Mouse (Mus musculus) MEL (cell line): ENCODE measurements around the gene Lgals8.

Source experiments
- CHD2 ChIP-seq: IDR thresholded peaks from 2 replicates; pipeline ENCODE4 v1.6.1; 2011; ENCODE audit warnings: low read length, improper control_type of control experiment
- CTCF ChIP-seq, 3 experiments: IDR thresholded peaks in 2 of 3; conservative IDR thresholded peaks in 1 of 3; 2 replicates each; pipeline ENCODE4 v1.5.1; 2011 to 2012; ENCODE audit warnings: low read length in 3 of 3, low read depth in 2 of 3, mild to moderate bottlenecking in 2 of 3, improper control_type of control experiment in 1 of 3, inconsistent platforms in 1 of 3, mixed read lengths in 1 of 3, moderate library complexity in 1 of 3; ENCODE audit not compliant: control insufficient read depth in 1 of 3, insufficient read depth in 1 of 3, poor library complexity in 1 of 3, severe bottlenecking in 1 of 3
- EP300 ChIP-seq, 2 experiments: IDR thresholded peaks; 2 replicates each; pipeline ENCODE4 v1.6.1; 2011; ENCODE audit warnings: improper control_type of control experiment in 2 of 2, low read length in 2 of 2, low read depth in 1 of 2, mild to moderate bottlenecking in 1 of 2
- GATA1 ChIP-seq: IDR thresholded peaks from 2 replicates; pipeline ENCODE4 v1.6.1; 2011; ENCODE audit warnings: low read depth, low read length, improper control_type of control experiment
- HCFC1 ChIP-seq: IDR thresholded peaks from 2 replicates; pipeline ENCODE4 v1.6.1; 2012; ENCODE audit warnings: low read depth, mild to moderate bottlenecking, inconsistent platforms, low read length, improper control_type of control experiment, moderate library complexity
- MYB ChIP-seq: IDR thresholded peaks from 2 replicates; pipeline ENCODE4 v1.6.1; 2011; ENCODE audit warnings: mild to moderate bottlenecking, low read depth, low read length, improper control_type of control experiment
- POLR2A ChIP-seq, 2 experiments: IDR thresholded peaks; 2 replicates each; pipeline ENCODE4 v1.6.1; 2011 to 2012; ENCODE audit warnings: low read length in 2 of 2, mild to moderate bottlenecking in 2 of 2, control low read depth in 1 of 2, improper control_type of control experiment in 1 of 2, low read depth in 1 of 2, moderate library complexity in 1 of 2; ENCODE audit not compliant: control insufficient read depth in 1 of 2, insufficient read depth in 1 of 2, poor library complexity in 1 of 2
- RAD21 ChIP-seq: IDR thresholded peaks from 2 replicates; pipeline ENCODE4 v1.6.1; 2011; ENCODE audit warnings: mild to moderate bottlenecking, low read depth, low read length, improper control_type of control experiment
- SIN3A ChIP-seq: IDR thresholded peaks from 2 replicates; pipeline ENCODE4 v1.6.1; 2012; ENCODE audit warnings: low read length, improper control_type of control experiment, inconsistent platforms
- SMC3 ChIP-seq: IDR thresholded peaks from 2 replicates; pipeline ENCODE4 v1.6.1; 2011; ENCODE audit warnings: low read depth, low read length, improper control_type of control experiment
- ZC3H11A ChIP-seq: IDR thresholded peaks from 2 replicates; pipeline ENCODE4 v1.6.1; 2012; ENCODE audit warnings: low read depth, mild to moderate bottlenecking, inconsistent platforms, low read length, improper control_type of control experiment
- ZMIZ1 ChIP-seq: IDR thresholded peaks from 2 replicates; pipeline ENCODE4 v1.6.1; 2012; ENCODE audit warnings: low read depth, mild to moderate bottlenecking, inconsistent platforms, low read length, improper control_type of control experiment, moderate library complexity

GRCm38 (mm10) chr13:12395571-12395970 is 69.2 kb downstream of the Lgals8 start:
- TF ChIP-seq RAD21 (no peak), EP300 (IDR thresholded peaks at IDR 0.05; ENCODE audit: low read depth in 1 of 2, low read length in 2 of 2) (no peak), HCFC1 (no peak), MYB (no peak), CHD2 (no peak), SMC3 (no peak), ZC3H11A (no peak), GATA1 (no peak), CTCF (IDR thresholded peaks at IDR 0.05 in 2 of 3, conservative IDR thresholded peaks at IDR 0.05 in 1 of 3; ENCODE audit: control insufficient read depth in 1 of 3, insufficient read depth in 1 of 3, low read depth in 2 of 3, low read length in 3 of 3, poor library complexity in 1 of 3, severe bottlenecking in 1 of 3) (no peak), POLR2A (IDR thresholded peaks at IDR 0.05; ENCODE audit: control insufficient read depth in 1 of 2, insufficient read depth in 1 of 2, low read depth in 1 of 2, low read length in 2 of 2, poor library complexity in 1 of 2) (no peak; a peak in 1 of 4 replicates), ZMIZ1 (no peak), SIN3A (no peak)
